Mouse (Mus musculus): ENCODE data around the gene Dgki. TPM values are rescaled to one million over a fixed set of nuclear protein-coding genes. Genes with fewer than 3 reads are reported as not detected.

Dgki gene
- total and polyA plus RNA-seq, 2 experiments from 2014 or later, result 0.11 to 0.33 TPM

DNA sequence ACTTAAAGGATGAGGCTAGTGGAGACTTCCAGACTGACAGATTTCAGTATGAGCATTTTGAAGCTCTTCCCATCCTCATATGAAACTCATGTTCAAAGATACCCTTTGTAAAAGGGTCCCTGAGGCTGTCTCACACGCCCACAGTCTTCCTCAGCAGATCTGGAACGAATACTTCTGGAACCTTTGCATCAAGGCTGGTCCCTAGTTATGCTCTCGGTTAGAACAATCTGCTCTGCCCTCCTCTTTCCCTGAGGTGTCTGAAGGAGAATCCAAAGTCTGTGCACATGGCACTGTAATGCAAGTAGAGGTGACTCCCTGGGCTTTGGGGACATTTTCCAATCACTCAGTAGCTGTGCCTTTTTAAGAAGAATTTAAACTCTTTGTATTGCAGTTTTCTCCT lies 464.6 kb downstream of the Dgki start:
- 77% methylated on average over 3 of the region's 3 CpGs for WGBS
- TF ChIP-seq CTCF (IDR thresholded peaks at IDR 0.05; ENCODE audit: low read depth) (no peak), EP300 (IDR thresholded peaks at IDR 0.05; ENCODE audit: low read depth) (no peak)
- no peak for ATAC-seq (ENCODE audit: insufficient read depth, low read depth)

DNA sequence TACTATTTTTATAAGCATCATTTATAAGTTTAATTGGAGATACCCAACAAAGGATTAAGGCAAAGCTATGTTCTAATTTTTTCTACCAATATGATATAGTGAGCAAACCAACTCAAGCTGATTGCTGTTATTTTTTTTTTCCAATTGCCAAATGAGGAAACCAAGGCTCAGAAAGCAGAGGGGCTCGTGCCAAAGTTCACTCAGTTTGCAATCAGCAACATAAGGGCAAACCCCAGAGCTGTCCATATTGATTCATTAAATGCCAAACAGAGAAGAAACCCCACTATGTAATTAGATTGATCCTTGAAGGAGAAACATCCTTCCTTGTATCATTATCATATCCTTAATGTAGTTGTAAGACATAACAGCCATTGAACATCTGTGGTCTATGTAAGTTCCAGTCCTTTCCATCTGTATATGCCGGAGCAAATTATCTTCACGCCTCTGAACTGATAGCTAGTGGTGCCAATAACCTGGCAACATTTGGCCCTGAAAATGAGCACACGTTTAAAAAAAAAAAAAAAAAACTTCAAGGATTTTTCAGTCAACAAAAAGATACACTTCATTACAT lies 465.2 kb downstream of the Dgki start:
- TF ChIP-seq CTCF (IDR thresholded peaks at IDR 0.05; ENCODE audit: low read depth) (no peak), EP300 (IDR thresholded peaks at IDR 0.05; ENCODE audit: low read depth) (no peak)
- H3K4me2 ChIP-seq (ENCODE audit: low read depth, low read length), result no peak overlapping the region
- no peaks in the 10 kb centered on the region for H3K4me1 ChIP-seq (ENCODE audit: control insufficient read depth, insufficient read depth)
- H3K9me3 ChIP-seq (replicated peaks; ENCODE audit: control insufficient read depth, low read length), result no peaks in the 10 kb centered on the region
- DNase-seq (ENCODE audit: low spot score) (no peak), ATAC-seq (ENCODE audit: insufficient read depth, low read depth) (no peak)
- no peak overlapping the region for H3K27ac ChIP-seq (ENCODE audit: low read depth)
- H3K4me3 ChIP-seq (ENCODE audit: low read depth, low read length), result no peak overlapping the region
- H3K27me3 ChIP-seq (ENCODE audit: control insufficient read depth, insufficient read depth, low read length), result no peaks in the 10 kb centered on the region
- 74% methylated on average over 4 of the region's 4 CpGs for WGBS
- no peak overlapping the region for H3K9ac ChIP-seq (replicated peaks; ENCODE audit: low read depth, low read length)
- H3K36me3 ChIP-seq (replicated peaks; ENCODE audit: control insufficient read depth, insufficient read depth, low read length), result no peaks in the 10 kb centered on the region

More for the DNA sequence above, 464.6 kb downstream of the Dgki start:
- H3K27ac ChIP-seq (ENCODE audit: low read depth), result no peak overlapping the region
- H3K9me3 ChIP-seq (replicated peaks; ENCODE audit: control insufficient read depth, low read length), result no peaks in the 10 kb centered on the region
- no peak overlapping the region for H3K4me3 ChIP-seq (ENCODE audit: low read depth, low read length)
- no peaks in the 10 kb centered on the region for H3K4me1 ChIP-seq (ENCODE audit: control insufficient read depth, insufficient read depth)
- H3K36me3 ChIP-seq (replicated peaks; ENCODE audit: control insufficient read depth, insufficient read depth, low read length), result no peaks in the 10 kb centered on the region
- H3K9ac ChIP-seq (replicated peaks; ENCODE audit: low read depth, low read length), result no peak overlapping the region
- no peaks in the 10 kb centered on the region for H3K27me3 ChIP-seq (ENCODE audit: control insufficient read depth, insufficient read depth, low read length)
- no peak for DNase-seq (ENCODE audit: low spot score)
- H3K4me2 ChIP-seq (ENCODE audit: low read depth, low read length), result no peak overlapping the region

DNA sequence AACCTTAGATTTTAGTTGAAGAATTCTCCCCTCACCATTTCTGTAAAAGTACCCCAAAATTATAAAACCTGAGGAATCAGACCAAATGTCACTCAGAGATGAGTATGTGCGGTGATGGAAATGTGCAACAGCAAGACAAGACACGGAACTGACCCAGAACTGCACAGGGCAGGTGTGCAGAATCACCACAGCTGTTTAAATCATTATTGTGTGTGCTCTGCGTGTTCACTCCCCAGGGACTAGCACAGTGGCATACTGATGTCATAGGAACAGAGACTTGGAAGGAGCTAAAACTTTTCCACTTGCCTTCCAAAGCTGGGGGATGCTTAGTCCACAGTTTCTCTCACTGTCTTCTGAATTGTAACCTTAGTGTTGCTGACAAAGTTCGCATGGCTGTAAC lies 467.3 kb downstream of the Dgki start:
- no peak for DNase-seq (ENCODE audit: low spot score)
- Histone ChIP-seq H3K9ac (replicated peaks; ENCODE audit: low read depth, low read length) (no peak overlapping the region), H3K4me2 (ENCODE audit: low read depth, low read length) (no peak overlapping the region), H3K4me3 (ENCODE audit: low read depth, low read length) (no peak overlapping the region), H3K9me3 (replicated peaks; ENCODE audit: control insufficient read depth, low read length) (no peaks in the 10 kb centered on the region), H3K27ac (ENCODE audit: low read depth) (no peak overlapping the region), H3K4me1 (ENCODE audit: control insufficient read depth, insufficient read depth) (no peaks in the 10 kb centered on the region), H3K27me3 (ENCODE audit: control insufficient read depth, insufficient read depth, low read length) (no peaks in the 10 kb centered on the region), H3K36me3 (replicated peaks; ENCODE audit: control insufficient read depth, insufficient read depth, low read length) (no peaks in the 10 kb centered on the region)
- TF ChIP-seq CTCF (IDR thresholded peaks at IDR 0.05; ENCODE audit: low read depth) (no peak), EP300 (IDR thresholded peaks at IDR 0.05; ENCODE audit: low read depth) (no peak)
- no peak for ATAC-seq (ENCODE audit: insufficient read depth, low read depth)
- WGBS, result 69% methylated on average over 4 of the region's 4 CpGs

DNA sequence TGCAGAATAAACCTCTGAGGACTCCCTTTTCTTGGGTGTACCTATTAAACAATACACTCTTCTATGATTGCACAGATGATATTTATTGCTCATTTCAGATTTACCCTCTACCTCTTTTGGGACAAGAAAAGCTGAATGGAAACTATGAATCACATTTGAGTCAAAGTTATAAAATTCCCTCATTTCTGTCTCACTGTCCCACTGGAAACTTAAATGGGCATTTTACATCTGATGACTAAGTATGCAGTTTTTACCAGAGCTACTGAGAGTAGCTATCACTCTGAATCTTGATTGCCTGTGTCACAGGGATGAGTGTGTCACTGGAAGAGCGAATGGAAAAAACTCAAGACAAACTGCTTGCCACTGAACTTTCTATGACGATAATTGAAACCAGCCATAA lies 467.8 kb downstream of the Dgki start:
- Histone ChIP-seq H3K4me1 (ENCODE audit: control insufficient read depth, insufficient read depth) (no peaks in the 10 kb centered on the region), H3K4me2 (ENCODE audit: low read depth, low read length) (no peak overlapping the region), H3K27ac (ENCODE audit: low read depth) (no peak overlapping the region), H3K9ac (replicated peaks; ENCODE audit: low read depth, low read length) (no peak overlapping the region), H3K9me3 (replicated peaks; ENCODE audit: control insufficient read depth, low read length) (no peaks in the 10 kb centered on the region), H3K4me3 (ENCODE audit: low read depth, low read length) (no peak overlapping the region), H3K36me3 (replicated peaks; ENCODE audit: control insufficient read depth, insufficient read depth, low read length) (no peaks in the 10 kb centered on the region), H3K27me3 (ENCODE audit: control insufficient read depth, insufficient read depth, low read length) (no peaks in the 10 kb centered on the region)
- 72% methylated on average over 2 of the region's 2 CpGs for WGBS
- ATAC-seq (ENCODE audit: insufficient read depth, low read depth), result no peak
- DNase-seq (ENCODE audit: low spot score), result no peak
- no peak for TF ChIP-seq CTCF (IDR thresholded peaks at IDR 0.05; ENCODE audit: low read depth)
- TF ChIP-seq EP300 (IDR thresholded peaks at IDR 0.05; ENCODE audit: low read depth), result no peak

DNA sequence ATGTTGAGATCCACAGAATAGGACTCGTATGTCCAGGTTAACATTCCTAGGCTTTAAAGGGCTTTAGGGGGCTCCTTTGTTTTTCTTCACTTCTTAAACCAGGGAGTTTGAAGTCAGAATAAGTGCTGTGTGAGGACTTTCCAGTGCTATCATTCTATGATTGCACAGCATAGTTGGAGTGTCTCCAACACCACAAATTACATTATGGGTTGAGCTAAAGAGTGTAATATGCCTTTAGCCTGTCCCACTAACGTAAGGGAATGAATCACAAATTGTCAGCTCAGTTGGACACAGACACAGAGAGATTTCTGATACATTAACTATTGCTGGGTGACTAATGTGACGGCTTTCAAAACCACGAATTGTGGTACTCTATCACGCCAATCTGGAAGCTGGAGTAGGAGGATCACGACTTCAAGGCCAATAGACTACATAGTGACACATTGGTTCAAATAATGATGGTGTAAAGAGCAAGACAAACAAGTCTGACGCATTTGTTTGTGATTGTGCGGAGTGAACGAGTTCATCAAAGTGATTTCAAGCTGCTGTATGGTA lies 469.5 kb downstream of the Dgki start:
- WGBS, result 75% methylated on average over 9 of the region's 9 CpGs

DNA sequence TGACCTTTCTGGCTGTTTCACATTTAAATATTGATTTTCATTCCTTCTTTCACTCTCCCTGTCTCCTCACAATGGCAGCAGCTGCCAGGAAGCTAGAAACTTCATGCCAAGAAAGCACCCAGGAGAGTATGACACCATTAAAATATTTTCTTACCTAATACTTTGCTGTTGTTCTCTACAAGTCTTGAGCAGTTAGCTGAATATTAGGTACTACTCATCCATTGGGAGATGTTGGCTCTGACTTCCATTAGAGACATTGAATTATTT lies 480.3 kb downstream of the Dgki start:
- TF ChIP-seq EP300 (IDR thresholded peaks at IDR 0.05; ENCODE audit: low read depth), result no peak
- TF ChIP-seq CTCF (IDR thresholded peaks at IDR 0.05; ENCODE audit: low read depth), result no peak
- H3K4me1 ChIP-seq (ENCODE audit: control insufficient read depth, insufficient read depth), result 0 out of 2 replicates have a peak, but pooled peaks cover 15% of the 10 kb centered on the region
- no peak for DNase-seq (ENCODE audit: low spot score)
- no peak overlapping the region for H3K9ac ChIP-seq (replicated peaks; ENCODE audit: low read depth, low read length)
- no peaks in the 10 kb centered on the region for H3K27me3 ChIP-seq (ENCODE audit: control insufficient read depth, insufficient read depth, low read length)
- peak overlapping the region; percentile 23; the same call in 1 of the 2 replicates for H3K27ac ChIP-seq (ENCODE audit: low read depth)
- H3K36me3 ChIP-seq (replicated peaks; ENCODE audit: control insufficient read depth, insufficient read depth, low read length), result no peaks in the 10 kb centered on the region
- no peak for ATAC-seq (ENCODE audit: insufficient read depth, low read depth)
- H3K4me3 ChIP-seq (ENCODE audit: low read depth, low read length), result no peak overlapping the region
- H3K4me2 ChIP-seq (ENCODE audit: low read depth, low read length), result no peak overlapping the region
- peaks cover 5% of the 10 kb centered on the region; the same call in 1 of the 2 replicates for H3K9me3 ChIP-seq (replicated peaks; ENCODE audit: control insufficient read depth, low read length)

More for the DNA sequence above, 469.5 kb downstream of the Dgki start:
- Histone ChIP-seq H3K9ac (replicated peaks; ENCODE audit: low read depth, low read length) (no peak overlapping the region), H3K27ac (ENCODE audit: low read depth) (no peak overlapping the region), H3K36me3 (replicated peaks; ENCODE audit: control insufficient read depth, insufficient read depth, low read length) (no peaks in the 10 kb centered on the region), H3K4me1 (ENCODE audit: control insufficient read depth, insufficient read depth) (no peaks in the 10 kb centered on the region), H3K9me3 (replicated peaks; ENCODE audit: control insufficient read depth, low read length) (no peaks in the 10 kb centered on the region), H3K27me3 (ENCODE audit: control insufficient read depth, insufficient read depth, low read length) (no peaks in the 10 kb centered on the region), H3K4me3 (ENCODE audit: low read depth, low read length) (no peak overlapping the region), H3K4me2 (ENCODE audit: low read depth, low read length) (no peak overlapping the region)
- no peak for DNase-seq (ENCODE audit: low spot score)
- ATAC-seq (ENCODE audit: insufficient read depth, low read depth), result no peak
- TF ChIP-seq CTCF (IDR thresholded peaks at IDR 0.05; ENCODE audit: low read depth) (no peak), EP300 (IDR thresholded peaks at IDR 0.05; ENCODE audit: low read depth) (no peak)
